Mouse (Mus musculus): ENCODE data around the gene Ptpre. TPM values are rescaled to one million over a fixed set of nuclear protein-coding genes. Genes with fewer than 3 reads are reported as not detected.

Gene Ptpre
- 0.74 TPM for polyA plus RNA-seq (2015; fragmentation: Illumina TruSeq; extraction: RNeasy Lipid Tissue Mini Kit (QIAGEN cat#74804); ENCODE audit: insufficient read depth, low read depth, low replicate concordance)

DNA sequence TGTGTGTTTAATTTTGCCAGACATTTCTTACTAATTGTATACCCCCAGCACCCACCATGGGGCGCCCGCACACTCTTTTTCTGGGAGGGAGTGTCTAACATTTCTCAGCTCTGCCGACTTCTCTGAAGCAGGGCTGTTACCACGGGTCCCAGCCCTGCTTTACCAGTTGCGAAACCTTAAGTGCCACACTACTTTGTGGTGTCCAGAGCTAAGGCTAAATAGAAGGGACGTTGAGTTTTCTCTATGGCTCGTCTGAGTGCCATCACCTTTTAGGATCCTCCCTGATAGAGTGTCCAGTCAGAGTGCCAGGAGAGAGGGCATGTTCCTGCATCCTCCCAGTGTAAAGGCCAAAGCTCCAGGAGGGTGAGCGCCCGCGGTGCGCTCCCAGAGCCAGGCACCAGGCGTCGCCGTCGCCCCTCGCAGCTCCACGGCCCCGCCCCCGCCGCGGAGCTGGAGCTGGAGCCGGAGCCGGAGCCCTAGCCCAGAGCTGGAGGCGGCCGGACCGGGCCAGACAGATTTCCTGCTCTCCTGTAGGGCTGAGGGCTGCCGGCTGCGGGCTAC, at the start of gene Ptpre:
Ptpre (plus strand) TSS at position 141 of the 561 bp plus-strand sequence.

GRCm38 (mm10) chr7:135528515-135528914, 8.8 kb upstream of the Ptpre start, which contains the start of gene Clrn3:
Clrn3 (minus strand) TSS chr7:135528654.

GRCm38 (mm10) chr7:135715642-135716444, 178.6 kb downstream of the Ptpre start, which contains the start of gene Mki67:
Mki67 (minus strand) TSS chr7:135716361.

Other genes with a start within 250 kb of the Ptpre start
- not detected for gene Foxi2, start 127.2 kb upstream of the Ptpre start, polyA plus RNA-seq (2015; fragmentation: Illumina TruSeq; extraction: RNeasy Lipid Tissue Mini Kit (QIAGEN cat#74804); ENCODE audit: insufficient read depth, low read depth, low replicate concordance)
- not detected for gene Clrn3, start 8.8 kb upstream of the Ptpre start, polyA plus RNA-seq (2015; fragmentation: Illumina TruSeq; extraction: RNeasy Lipid Tissue Mini Kit (QIAGEN cat#74804); ENCODE audit: insufficient read depth, low read depth, low replicate concordance)
- gene Mki67, start 178.9 kb downstream of the Ptpre start, polyA plus RNA-seq (2015; fragmentation: Illumina TruSeq; extraction: RNeasy Lipid Tissue Mini Kit (QIAGEN cat#74804); ENCODE audit: insufficient read depth, low read depth, low replicate concordance) = 0.52 TPM

All from pancreas, adult 10 weeks (tissue).